Mouse (Mus musculus): ENCODE measurements around the gene Hpse. TPM values are rescaled to one million over a fixed set of nuclear protein-coding genes. Genes with fewer than 3 reads are reported as not detected.
A peak's percentile ranks its signal among the peaks of the same experiment; 100 is the strongest.

Hpse gene
- polyA plus RNA-seq, 2 experiments = 1.2 to 1.9 TPM

GRCm38 (mm10) chr5:100679911-100680541 lies 39.5 kb downstream of the Hpse start:
- H3K4me1 ChIP-seq (replicated peaks; ENCODE audit: control insufficient read depth in 2 of 2, insufficient read depth in 2 of 2, low read length in 1 of 2) = 0 out of 4 replicates have a peak, but pooled peaks cover 0 to 3% of the 10 kb centered on the region in 2 experiments
- no peak for ATAC-seq (ENCODE audit: insufficient read depth)

GRCm38 (mm10) chr5:100674711-100675376 lies 44.7 kb downstream of the Hpse start, which contains the start of gene Coq2:
Coq2 (minus strand) TSS chr5:100675140.
- Histone ChIP-seq H3K4me2 (ENCODE audit: low read depth) (peak within 1 kb of the TSS; percentile 89), H3K9me3 (ENCODE audit: control insufficient read depth, low read length) (no peaks in the 10 kb centered on the region), H3K36me3 (replicated peaks; ENCODE audit: control insufficient read depth, insufficient read depth, low read depth) (no peaks in the 10 kb centered on the region), H3K4me1 (replicated peaks; ENCODE audit: control insufficient read depth in 2 of 2, insufficient read depth in 2 of 2, low read length in 1 of 2) (peaks cover 4 to 9% of the 10 kb centered on the region in 2 experiments; a peak in 2 of 4 replicates), H3K27me3 (ENCODE audit: control insufficient read depth, insufficient read depth, low read length) (no peaks in the 10 kb centered on the region), H3K9ac (replicated peaks) (peak within 1 kb of the TSS; percentile 79), H3K27ac (peak within 1 kb of the TSS; percentile 31; the same call in 1 of the 2 replicates), H3K4me3 (ENCODE audit: insufficient read depth in 1 of 2, low read depth in 2 of 2, low read length in 2 of 2) (peak within 1 kb of the TSS; percentile 88 to 97)
- DNase-seq (ENCODE audit: low read depth in 3 of 3, low spot score in 3 of 3) (peak; percentile 72 to 76 (median 76)), ATAC-seq (ENCODE audit: insufficient read depth) (peak; percentile 58)
- TF ChIP-seq EP300 (IDR thresholded peaks at IDR 0.05; ENCODE audit: low read depth) (no peak), CTCF (IDR thresholded peaks at IDR 0.05; ENCODE audit: low read depth) (peak; percentile 97)
- WGBS (ENCODE audit: insufficient replicate concordance) = 5% methylated on average over 17 of the region's 17 CpGs

More at GRCm38 (mm10) chr5:100679911-100680541, 39.5 kb downstream of the Hpse start:
- DNase-seq (ENCODE audit: low read depth in 3 of 3, low spot score in 3 of 3) = no peak
- Histone ChIP-seq H3K4me3 (ENCODE audit: insufficient read depth in 1 of 2, low read depth in 2 of 2, low read length in 2 of 2) (no peak overlapping the region), H3K9me3 (ENCODE audit: control insufficient read depth, low read length) (no peaks in the 10 kb centered on the region), H3K9ac (replicated peaks) (no peak overlapping the region), H3K4me2 (ENCODE audit: low read depth) (no peak overlapping the region), H3K27ac (no peak overlapping the region), H3K27me3 (ENCODE audit: control insufficient read depth, insufficient read depth, low read length) (no peaks in the 10 kb centered on the region), H3K36me3 (replicated peaks; ENCODE audit: control insufficient read depth, insufficient read depth, low read depth) (no peaks in the 10 kb centered on the region)
- WGBS (ENCODE audit: insufficient replicate concordance) = 64% methylated on average over 18 of the region's 18 CpGs
- TF ChIP-seq EP300 (IDR thresholded peaks at IDR 0.05; ENCODE audit: low read depth) (no peak), CTCF (IDR thresholded peaks at IDR 0.05; ENCODE audit: low read depth) (no peak)

- Histone ChIP-seq H3K27me3 (ENCODE audit: control insufficient read depth, insufficient read depth, low read length) (no peaks in the 10 kb centered on the region), H3K27ac (peak overlapping the region; percentile 10; the same call in 1 of the 2 replicates), H3K4me1 (replicated peaks; ENCODE audit: control insufficient read depth in 2 of 2, insufficient read depth in 2 of 2, low read length in 1 of 2) (peaks cover 4 to 9% of the 10 kb centered on the region in 2 experiments; a peak in 2 of 4 replicates), H3K4me2 (ENCODE audit: low read depth) (peak overlapping the region; percentile 89), H3K4me3 (ENCODE audit: insufficient read depth in 1 of 2, low read depth in 2 of 2, low read length in 2 of 2) (peak overlapping the region; percentile 88 to 97), H3K36me3 (replicated peaks; ENCODE audit: control insufficient read depth, insufficient read depth, low read depth) (no peaks in the 10 kb centered on the region), H3K9ac (replicated peaks) (peak overlapping the region; percentile 79), H3K9me3 (ENCODE audit: control insufficient read depth, low read length) (no peaks in the 10 kb centered on the region)
- peak; percentile 94 for ATAC-seq (ENCODE audit: insufficient read depth)
- under 1% methylated on average over 67 of the region's 71 CpGs for WGBS (ENCODE audit: insufficient replicate concordance)
- DNase-seq (ENCODE audit: low read depth in 3 of 3, low spot score in 3 of 3) = peak; percentile 66 to 71 (median 69)
- TF ChIP-seq CTCF (IDR thresholded peaks at IDR 0.05; ENCODE audit: low read depth) (no peak), EP300 (IDR thresholded peaks at IDR 0.05; ENCODE audit: low read depth) (no peak)
Observed at GRCm38 (mm10) chr5:100673745-100674486, 45.6 kb downstream of the Hpse start.

GRCm38 (mm10) chr5:100672403-100672802 lies 47.1 kb downstream of the Hpse start:
- H3K27ac ChIP-seq = no peak overlapping the region
- H3K27me3 ChIP-seq (ENCODE audit: control insufficient read depth, insufficient read depth, low read length) = no peaks in the 10 kb centered on the region
- no peaks in the 10 kb centered on the region for H3K9me3 ChIP-seq (ENCODE audit: control insufficient read depth, low read length)
- no peak for DNase-seq (ENCODE audit: low read depth in 3 of 3, low spot score in 3 of 3)
- H3K4me2 ChIP-seq (ENCODE audit: low read depth) = no peak overlapping the region
- ATAC-seq (ENCODE audit: insufficient read depth) = no peak
- WGBS (ENCODE audit: insufficient replicate concordance) = 64% methylated on average over 4 of the region's 4 CpGs
- H3K4me1 ChIP-seq (replicated peaks; ENCODE audit: control insufficient read depth in 2 of 2, insufficient read depth in 2 of 2, low read length in 1 of 2) = peaks cover 4 to 9% of the 10 kb centered on the region in 2 experiments; a peak in 2 of 4 replicates
- TF ChIP-seq CTCF (IDR thresholded peaks at IDR 0.05; ENCODE audit: low read depth) (no peak), EP300 (IDR thresholded peaks at IDR 0.05; ENCODE audit: low read depth) (no peak)
- H3K4me3 ChIP-seq (ENCODE audit: insufficient read depth in 1 of 2, low read depth in 2 of 2, low read length in 2 of 2) = no peak overlapping the region
- no peak overlapping the region for H3K9ac ChIP-seq (replicated peaks)
- no peaks in the 10 kb centered on the region for H3K36me3 ChIP-seq (replicated peaks; ENCODE audit: control insufficient read depth, insufficient read depth, low read depth)

Measured in liver, embryonic 14.5 days (tissue).